Mouse (Mus musculus) left cerebral cortex, adult 9 months (tissue): ENCODE results near the gene Sbk1.
"Not testable (repeated sequence)": the region's sequence is repeated elsewhere in the genome, so short reads cannot be mapped to it uniquely, and the experiment has no call there.

Experiments used
- DNase-seq, 2 experiments: peaks; one replicate each; pipeline ENCODE4 v3.0.0; 2022; ENCODE audit warnings: low spot score in 2 of 2

The Sbk1 gene

GRCm38 (mm10) chr7:126287493-126288103 lies 15.2 kb downstream of the Sbk1 start:
- DNase-seq, result peak in 1 of 2 experiments; percentile 73

- DNase-seq, result no peak
These were observed 15.7 kb downstream of the Sbk1 start for GRCm38 (mm10) chr7:126288104-126288497.

GRCm38 (mm10) chr7:126288571-126289091 lies 16.2 kb downstream of the Sbk1 start:
- DNase-seq, result no peak

- DNase-seq, result no peak
These were observed 17.0 kb downstream of the Sbk1 start for GRCm38 (mm10) chr7:126289371-126289770.

- DNase-seq, result no peak
These were observed 17.5 kb downstream of the Sbk1 start for GRCm38 (mm10) chr7:126289956-126290355.

- no peak for DNase-seq
These were observed 19.5 kb downstream of the Sbk1 start for GRCm38 (mm10) chr7:126291681-126292545.

GRCm38 (mm10) chr7:126293091-126293490 lies 20.7 kb downstream of the Sbk1 start:
- no peak for DNase-seq

GRCm38 (mm10) chr7:126297579-126298460 lies 25.4 kb downstream of the Sbk1 start:
- DNase-seq, result peak in 1 of 2 experiments; percentile 61

GRCm38 (mm10) chr7:126298856-126299255 lies 26.4 kb downstream of the Sbk1 start:
- DNase-seq, result no peak

GRCm38 (mm10) chr7:126301831-126302230 lies 29.4 kb downstream of the Sbk1 start:
- not testable (repeated sequence) for DNase-seq

GRCm38 (mm10) chr7:126311822-126312221 lies 39.4 kb downstream of the Sbk1 start:
- DNase-seq, result no peak

GRCm38 (mm10) chr7:126313309-126313708 lies 40.9 kb downstream of the Sbk1 start:
- no peak for DNase-seq

GRCm38 (mm10) chr7:126314273-126314672 lies 41.9 kb downstream of the Sbk1 start:
- DNase-seq, result no peak

GRCm38 (mm10) chr7:126323729-126324128 lies 51.3 kb downstream of the Sbk1 start:
- peak in 1 of 2 experiments; percentile 85 for DNase-seq

GRCm38 (mm10) chr7:126324791-126325190 lies 52.4 kb downstream of the Sbk1 start:
- no peak for DNase-seq

GRCm38 (mm10) chr7:126325576-126326273 lies 53.3 kb downstream of the Sbk1 start:
- DNase-seq, result not testable (repeated sequence)

GRCm38 (mm10) chr7:126328848-126329247 lies 56.4 kb downstream of the Sbk1 start:
- DNase-seq, result not testable (repeated sequence)

GRCm38 (mm10) chr7:126329907-126330645 lies 57.7 kb downstream of the Sbk1 start:
- DNase-seq, result no peak

- no peak for DNase-seq
These were observed 58.3 kb downstream of the Sbk1 start for GRCm38 (mm10) chr7:126330693-126331092.

GRCm38 (mm10) chr7:126332691-126333090 lies 60.3 kb downstream of the Sbk1 start:
- no peak for DNase-seq
